8 mouse cellular contexts compared by ENCODE assay signal in the genomic region with DNA sequence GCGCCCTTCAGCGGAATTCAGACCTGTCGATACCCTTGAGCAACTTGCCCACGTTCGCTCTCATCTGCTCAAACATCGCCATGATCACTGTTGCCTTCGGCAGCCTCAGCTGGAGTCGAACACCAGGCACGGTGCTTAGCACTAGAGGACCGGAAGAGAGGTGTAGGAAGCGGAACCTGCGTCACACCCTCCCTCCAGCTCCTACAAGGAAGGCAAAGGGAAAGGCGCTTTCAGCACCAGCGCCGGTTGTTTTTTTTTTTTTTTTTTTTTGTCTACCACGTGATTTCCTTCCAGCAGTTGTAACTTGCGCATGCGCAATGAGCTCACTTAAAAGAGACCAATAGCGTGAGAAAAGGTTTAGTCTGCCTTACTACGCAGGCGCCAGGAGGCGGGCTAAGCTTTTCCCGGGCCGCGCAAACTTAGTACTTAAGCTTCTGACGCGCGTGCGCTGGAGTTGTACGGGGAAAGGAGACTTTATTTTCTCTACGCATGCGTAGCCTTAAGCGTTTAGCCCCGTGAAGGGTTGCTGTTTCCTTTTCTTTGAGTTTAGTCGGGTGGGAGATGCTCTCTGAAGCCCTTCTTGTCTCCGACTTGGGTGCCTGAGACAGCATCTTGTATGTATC. TPM values are rescaled to one million over a fixed set of nuclear protein-coding genes. Genes with fewer than 3 reads are reported as not detected.
A peak's percentile ranks its signal among the peaks of the same experiment; 100 is the strongest.
DNase-seq lines count a peak whose midpoint lies in the region; ATAC-seq and TF ChIP-seq lines count a peak whose summit lies in the region.

Eif3k (minus strand) TSS at position 214 of the 623 bp plus-strand sequence.
Map4k1 (plus strand) TSS at position 400 of the 623 bp plus-strand sequence.

- H3K4me2 ChIP-seq in forebrain, postnatal 0 days (ENCODE audit: low read depth): peak within 1 kb of the TSS; percentile 89
- H3K4me2 ChIP-seq in lung, embryonic 15.5 days: peak within 1 kb of the TSS; percentile 92

- no peaks in the 10 kb centered on the region for H3K9me3 ChIP-seq in MEL (replicated peaks; ENCODE audit: insufficient read depth, low read length)
- H3K9me3 ChIP-seq in forebrain, postnatal 0 days (ENCODE audit: low read length): no peaks in the 10 kb centered on the region
- no peaks in the 10 kb centered on the region for H3K9me3 ChIP-seq in lung, embryonic 15.5 days

- no peak for TF ChIP-seq CTCF in MEL (IDR thresholded peaks at IDR 0.05 in 2 of 3, conservative IDR thresholded peaks at IDR 0.05 in 1 of 3; ENCODE audit: control insufficient read depth in 1 of 3, insufficient read depth in 1 of 3, low read depth in 2 of 3, low read length in 3 of 3, poor library complexity in 1 of 3, severe bottlenecking in 1 of 3)
- TF ChIP-seq CTCF in cerebellum, adult 2 months (IDR thresholded peaks at IDR 0.05; ENCODE audit: borderline replicate concordance, insufficient read depth, low read depth, low read length): no peak
- no peak for TF ChIP-seq CTCF in forebrain, postnatal 0 days (IDR thresholded peaks at IDR 0.05; ENCODE audit: low read depth)

- TF ChIP-seq EP300 in MEL (IDR thresholded peaks at IDR 0.05; ENCODE audit: low read depth in 1 of 2, low read length in 2 of 2): no peak

- peak; percentile 100 for DNase-seq in MEL (ENCODE audit: low read depth, low spot score)
- peak; percentile 94 to 98 for DNase-seq in cerebellum, adult 2 months
- peak; percentile 100 for DNase-seq in forebrain, postnatal 0 days
- peak; percentile 97 for DNase-seq in heart, postnatal 4 days
- DNase-seq in layer of hippocampus, adult 8-10 months (ENCODE audit: low spot score in 2 of 2): peak; percentile 99
- peak; percentile 97 for DNase-seq in ovary, adult 18-20 months (ENCODE audit: low spot score)
- DNase-seq in thymus, postnatal 0 days (ENCODE audit: low spot score): peak; percentile 100

- peak within 1 kb of the TSS; percentile 94 for H3K27ac ChIP-seq in MEL (ENCODE audit: control insufficient read depth, low read depth, low read length)
- peak within 1 kb of the TSS; percentile 71 for H3K27ac ChIP-seq in cerebellum, adult 2 months (ENCODE audit: insufficient read depth, low read length)
- H3K27ac ChIP-seq in forebrain, postnatal 0 days (ENCODE audit: low read depth, low read length): peak within 1 kb of the TSS; percentile 79; the same call in 1 of the 2 replicates
- peak within 1 kb of the TSS; percentile 81 for H3K27ac ChIP-seq in lung, embryonic 15.5 days

- peaks cover 30% of the 10 kb centered on the region for H3K79me2 ChIP-seq in MEL (ENCODE audit: control insufficient read depth, insufficient read depth, low read length, poor library complexity)

- peak; percentile 85 to 96 for TF ChIP-seq POLR2A in MEL (IDR thresholded peaks at IDR 0.05; ENCODE audit: control insufficient read depth in 1 of 2, insufficient read depth in 1 of 2, low read depth in 1 of 2, low read length in 2 of 2, poor library complexity in 1 of 2)
- TF ChIP-seq POLR2A in cerebellum, adult 2 months (IDR thresholded peaks at IDR 0.05; ENCODE audit: borderline replicate concordance, insufficient read depth, low read length): peak; percentile 81; the same call in 1 of the 2 replicates

- WGBS in cerebellum, adult 2 months: under 1% methylated on average over 36 of the region's 36 CpGs
- WGBS in forebrain, postnatal 0 days: under 1% methylated on average over 36 of the region's 36 CpGs
- WGBS in lung, embryonic 15.5 days: under 1% methylated on average over 36 of the region's 36 CpGs

- peaks cover 0 to 20% of the 10 kb centered on the region in 2 experiments; a peak in 2 of 4 replicates for H3K4me1 ChIP-seq in MEL (ENCODE audit: control insufficient read depth in 1 of 2, insufficient read depth in 2 of 2, low read length in 2 of 2)
- 0 out of 2 replicates have a peak, but pooled peaks cover 8% of the 10 kb centered on the region for H3K4me1 ChIP-seq in cerebellum, adult 2 months (ENCODE audit: control insufficient read depth, insufficient read depth, low read length)
- H3K4me1 ChIP-seq in forebrain, postnatal 0 days (ENCODE audit: insufficient read depth): peaks cover 4% of the 10 kb centered on the region; the same call in 1 of the 2 replicates
- peaks cover 23% of the 10 kb centered on the region for H3K4me1 ChIP-seq in lung, embryonic 15.5 days

- H3K4me3 ChIP-seq in MEL (ENCODE audit: control insufficient read depth in 1 of 2, insufficient read depth in 1 of 2, low read depth in 2 of 2, low read length in 2 of 2): peak within 1 kb of the TSS; percentile 69 to 78
- peak within 1 kb of the TSS; percentile 95 for H3K4me3 ChIP-seq in cerebellum, adult 2 months (replicated peaks; ENCODE audit: insufficient read depth, low read depth, low read length)
- H3K4me3 ChIP-seq in forebrain, postnatal 0 days (ENCODE audit: low read depth, low read length): peak within 1 kb of the TSS; percentile 73
- peak within 1 kb of the TSS; percentile 65 for H3K4me3 ChIP-seq in lung, embryonic 15.5 days

- H3K27me3 ChIP-seq in MEL (ENCODE audit: control insufficient read depth in 1 of 2, insufficient read depth in 2 of 2, low read length in 2 of 2): no peaks in the 10 kb centered on the region
- no peaks in the 10 kb centered on the region for H3K27me3 ChIP-seq in cerebellum, adult 2 months (ENCODE audit: control insufficient read depth, insufficient read depth, low read length)
- H3K27me3 ChIP-seq in forebrain, postnatal 0 days (ENCODE audit: insufficient read depth, low read length): no peaks in the 10 kb centered on the region
- no peaks in the 10 kb centered on the region for H3K27me3 ChIP-seq in lung, embryonic 15.5 days

- peak within 1 kb of the TSS; percentile 87 for H3K9ac ChIP-seq in MEL (ENCODE audit: control insufficient read depth, low read depth, low read length, poor library complexity, severe bottlenecking)
- H3K9ac ChIP-seq in forebrain, postnatal 0 days: peak within 1 kb of the TSS; percentile 81
- H3K9ac ChIP-seq in lung, embryonic 15.5 days: peak within 1 kb of the TSS; percentile 69

- peaks cover 3 to 15% of the 10 kb centered on the region in 2 experiments; a peak in 3 of 4 replicates for H3K36me3 ChIP-seq in MEL (ENCODE audit: control insufficient read depth in 1 of 2, insufficient read depth in 2 of 2, low read length in 2 of 2)
- H3K36me3 ChIP-seq in forebrain, postnatal 0 days (ENCODE audit: insufficient read depth): peaks cover 24% of the 10 kb centered on the region
- peaks cover 28% of the 10 kb centered on the region for H3K36me3 ChIP-seq in lung, embryonic 15.5 days

- ATAC-seq in forebrain, postnatal 0 days: peak; percentile 99
- peak; percentile 95 for ATAC-seq in lung, embryonic 15.5 days (ENCODE audit: borderline replicate concordance, extremely low read depth, low FRiP score, low TSS enrichment)

- TF ChIP-seq RAD21 in MEL (IDR thresholded peaks at IDR 0.05; ENCODE audit: low read depth, low read length): no peak

TF ChIP-seq in MEL, 35 proteins besides CTCF, POLR2A, EP300 and RAD21 (continues in another document):
- TF ChIP-seq MAX (IDR thresholded peaks at IDR 0.05; ENCODE audit: low read length): peak; percentile 94
- TF ChIP-seq MYC (IDR thresholded peaks at IDR 0.05; ENCODE audit: low read depth, low read length): peak; percentile 91; the same call in 1 of the 2 replicates
- peak; percentile 94 for TF ChIP-seq HCFC1 (IDR thresholded peaks at IDR 0.05; ENCODE audit: low read depth, low read length)
- TF ChIP-seq NELFE (IDR thresholded peaks at IDR 0.05; ENCODE audit: low read depth, low read length): peak; percentile 89
- no peak for TF ChIP-seq JUND (IDR thresholded peaks at IDR 0.05; ENCODE audit: low read depth, low read length)
- TF ChIP-seq ETS1 (IDR thresholded peaks at IDR 0.05; ENCODE audit: low read depth, low read length): peak; percentile 68; the same call in 1 of the 2 replicates
- TF ChIP-seq GABPA (IDR thresholded peaks at IDR 0.05; ENCODE audit: low read depth, low read length): no peak
- no peak for TF ChIP-seq RCOR1 (IDR thresholded peaks at IDR 0.05; ENCODE audit: low read depth, low read length)
- TF ChIP-seq ELF1 (IDR thresholded peaks at IDR 0.05; ENCODE audit: low read depth, low read length): peak; percentile 90
- TF ChIP-seq MYB (IDR thresholded peaks at IDR 0.05; ENCODE audit: low read depth, low read length): no peak
- no peak for TF ChIP-seq MXI1 (IDR thresholded peaks at IDR 0.05; ENCODE audit: low read depth, low read length)
- TF ChIP-seq SMC3 (IDR thresholded peaks at IDR 0.05; ENCODE audit: low read depth, low read length): no peak
- TF ChIP-seq POLR2AphosphoS2 (IDR thresholded peaks at IDR 0.05; ENCODE audit: low read length): peak; percentile 91
- TF ChIP-seq ZMIZ1 (IDR thresholded peaks at IDR 0.05; ENCODE audit: low read depth, low read length): peak; percentile 79; the same call in 1 of the 2 replicates
- no peak; the same call in 1 of the 2 replicates for TF ChIP-seq ZKSCAN1 (IDR thresholded peaks at IDR 0.05; ENCODE audit: low read depth, low read length)
- no peak for TF ChIP-seq MAZ (IDR thresholded peaks at IDR 0.05; ENCODE audit: low read depth, low read length)

RNA-seq across cellular contexts. Expression of gene Eif3k, which starts in this region (rescaled TPM):
- 525 and 545 TPM in 2 replicates for total RNA-seq in MEL (2012; rRNA removed)
- polyA plus RNA-seq in MEL (2012; ENCODE audit: insufficient read depth in 1 of 2, insufficient read length in 2 of 2, low read depth in 1 of 2, low replicate concordance in 2 of 2, missing spikeins in 1 of 2): 100 to 1,000 TPM in 1 of 2 experiments, not detected in 1; 671 TPM
- 322 and 331 TPM in 2 replicates for polyA plus RNA-seq in cerebellum, adult 2 months (2012; rRNA removed)
- total RNA-seq in forebrain, postnatal 0 days (2014; rRNA removed): 360 and 399 TPM in 2 replicates
- polyA plus RNA-seq in forebrain, postnatal 0 days (2015; fragmentation: Nextera tagmentation; extraction: Ambion mirVana): 318 and 368 TPM in 2 replicates
- 100 to 1,000 TPM; 205 to 208 TPM for total RNA-seq in heart, postnatal 4 days (2021)
- total RNA-seq in layer of hippocampus, adult 8-10 months (2022): 100 to 1,000 TPM; 182 to 214 (median 197) TPM
- 360 and 364 TPM in 2 replicates for polyA plus RNA-seq in lung, embryonic 15.5 days (2015; fragmentation: Nextera tagmentation; extraction: Ambion mirVana)
- polyA plus RNA-seq in thymus, postnatal 0 days (2015; fragmentation: Nextera tagmentation; extraction: Ambion mirVana): 497 and 515 TPM in 2 replicates

RNA-seq across cellular contexts. Expression of gene Map4k1, which starts in this region (rescaled TPM):
- total RNA-seq in MEL (2012; rRNA removed): 17.3 and 19.3 TPM in 2 replicates
- polyA plus RNA-seq in MEL (2012; ENCODE audit: insufficient read depth in 1 of 2, insufficient read length in 2 of 2, low read depth in 1 of 2, low replicate concordance in 2 of 2, missing spikeins in 1 of 2): 10 to 100 TPM in 1 of 2 experiments, not detected in 1; 50.8 TPM
- polyA plus RNA-seq in cerebellum, adult 2 months (2012; rRNA removed): 1.2 and 1.3 TPM in 2 replicates
- 3.6 and 8.9 TPM in 2 replicates for total RNA-seq in forebrain, postnatal 0 days (2014; rRNA removed)
- 18.8 and 18.9 TPM in 2 replicates for polyA plus RNA-seq in forebrain, postnatal 0 days (2015; fragmentation: Nextera tagmentation; extraction: Ambion mirVana)
- total RNA-seq in heart, postnatal 4 days (2021): 1 to 10 TPM; 1.6 to 2.0 TPM
- 1 to 10 TPM; 1.3 to 3.5 (median 1.7) TPM for total RNA-seq in layer of hippocampus, adult 8-10 months (2022)
- 7.4 and 9.8 TPM in 2 replicates for polyA plus RNA-seq in lung, embryonic 15.5 days (2015; fragmentation: Nextera tagmentation; extraction: Ambion mirVana)
- 76.3 and 78.2 TPM in 2 replicates for polyA plus RNA-seq in thymus, postnatal 0 days (2015; fragmentation: Nextera tagmentation; extraction: Ambion mirVana)

Comparison
In these comparisons a context has a peak if more than half of its experiments do, and no peak if none do; other contexts are left out.
1. Peak in every context shown above with its lines: DNase-seq, ATAC-seq, H3K4me3 ChIP-seq and H3K27ac ChIP-seq.